In genomic region chr10:45486603-45486946, GRCm38 (mm10) we compare ENCODE assay signal across 9 mouse cellular contexts. TPM values are rescaled to one million over a fixed set of nuclear protein-coding genes. Genes with fewer than 3 reads are reported as not detected.
DNase-seq lines count a peak whose midpoint lies in the region; ATAC-seq and TF ChIP-seq lines count a peak whose summit lies in the region.
"Had no signal": no experiment of that assay in that cellular context is flagged by ENCODE, and none has a peak within 500 bp of the region (broad histone marks: within the 10 kb centered on the region; RNA-seq: fewer than 3 reads in every experiment).

No protein-coding gene starts in this region.

- H3K9me3 ChIP-seq in heart, embryonic 13.5 days = no peaks in the 10 kb centered on the region
- no peaks in the 10 kb centered on the region for H3K9me3 ChIP-seq in heart, embryonic 16.5 days (replicated peaks; ENCODE audit: control insufficient read depth, low read length)
- no peaks in the 10 kb centered on the region for H3K9me3 ChIP-seq in liver, postnatal 0 days (ENCODE audit: low read length)

- H3K4me1 ChIP-seq in heart, embryonic 13.5 days = 0 out of 2 replicates have a peak, but pooled peaks cover 3% of the 10 kb centered on the region
- H3K4me1 ChIP-seq in bone marrow macrophage, adult 2 months (ENCODE audit: control insufficient read depth, insufficient read depth, low read length) = no peaks in the 10 kb centered on the region
- H3K4me1 ChIP-seq in heart, embryonic 16.5 days (ENCODE audit: control insufficient read depth, insufficient read depth, low read length) = 0 out of 2 replicates have a peak, but pooled peaks cover 2% of the 10 kb centered on the region
- H3K4me1 ChIP-seq in liver, postnatal 0 days (ENCODE audit: insufficient read depth) = peaks cover 9% of the 10 kb centered on the region; the same call in 1 of the 2 replicates

- TF ChIP-seq POLR2A in bone marrow macrophage, adult 2 months (IDR thresholded peaks at IDR 0.05; ENCODE audit: borderline replicate concordance, low read depth, low read length) = no peak

- peaks cover 28% of the 10 kb centered on the region for H3K27me3 ChIP-seq in heart, embryonic 13.5 days (replicated peaks)
- peaks cover 19% of the 10 kb centered on the region for H3K27me3 ChIP-seq in heart, embryonic 16.5 days (ENCODE audit: control insufficient read depth, insufficient read depth, low read length)
- H3K27me3 ChIP-seq in liver, postnatal 0 days (ENCODE audit: insufficient read depth, low read length) = peaks cover 30% of the 10 kb centered on the region

- TF ChIP-seq EP300 in liver, postnatal 0 days (IDR thresholded peaks at IDR 0.05; ENCODE audit: low read depth) = no peak

- WGBS in heart, embryonic 13.5 days = under 1% methylated on average over 40 of the region's 40 CpGs
- under 1% methylated on average over 38 of the region's 40 CpGs for WGBS in heart, embryonic 16.5 days
- WGBS in liver, postnatal 0 days (ENCODE audit: insufficient replicate concordance) = under 1% methylated on average over 30 of the region's 40 CpGs

- H3K4me2 ChIP-seq in heart, embryonic 13.5 days = peak overlapping the region; percentile 99
- peak overlapping the region; percentile 100 for H3K4me2 ChIP-seq in heart, embryonic 16.5 days (ENCODE audit: low read depth, low read length)
- peak overlapping the region; percentile 98 for H3K4me2 ChIP-seq in liver, postnatal 0 days (ENCODE audit: low read depth, low read length)

- H3K36me3 ChIP-seq in heart, embryonic 13.5 days = no peaks in the 10 kb centered on the region
- no peaks in the 10 kb centered on the region for H3K36me3 ChIP-seq in heart, embryonic 16.5 days (ENCODE audit: control insufficient read depth, insufficient read depth)
- no peaks in the 10 kb centered on the region for H3K36me3 ChIP-seq in liver, postnatal 0 days (replicated peaks; ENCODE audit: insufficient read depth, low read length)

- no peak for ATAC-seq in heart, embryonic 13.5 days (ENCODE audit: extremely low read depth, insufficient number of reproducible peaks, low FRiP score, low TSS enrichment)
- ATAC-seq in heart, embryonic 16.5 days (replicated peaks; ENCODE audit: extremely low read depth, insufficient read depth, low FRiP score) = no peak; the same call in 1 of the 2 replicates
- ATAC-seq in liver, postnatal 0 days = no peak
- ATAC-seq in activated CD4-positive, CD25-positive, alpha-beta regulatory T cell, adult 4 months = no peak

- H3K4me3 ChIP-seq in heart, embryonic 13.5 days = peak overlapping the region; percentile 77
- peak overlapping the region; percentile 73 for H3K4me3 ChIP-seq in bone marrow macrophage, adult 2 months (ENCODE audit: insufficient read depth, low read length)
- H3K4me3 ChIP-seq in heart, embryonic 16.5 days (ENCODE audit: low read length) = peak overlapping the region; percentile 63
- peak overlapping the region; percentile 74 for H3K4me3 ChIP-seq in liver, postnatal 0 days (ENCODE audit: low read depth, low read length)

- DNase-seq in heart, adult 8-10 months (ENCODE audit: low spot score) = no peak
- DNase-seq in liver, postnatal 0 days = no peak
- no peak for DNase-seq in urinary bladder, adult 18-20 months (ENCODE audit: low spot score in 2 of 2)
- DNase-seq in kidney, adult 11 months = no peak

- no peak overlapping the region for H3K27ac ChIP-seq in heart, embryonic 13.5 days (replicated peaks)
- no peak overlapping the region for H3K27ac ChIP-seq in bone marrow macrophage, adult 2 months (ENCODE audit: insufficient read depth, low read depth, low read length)
- H3K27ac ChIP-seq in heart, embryonic 16.5 days (ENCODE audit: low read length) = no peak overlapping the region
- no peak overlapping the region for H3K27ac ChIP-seq in liver, postnatal 0 days (ENCODE audit: low read depth)

- H3K9ac ChIP-seq in heart, embryonic 13.5 days = peak overlapping the region; percentile 79
- H3K9ac ChIP-seq in heart, embryonic 16.5 days (ENCODE audit: low read length) = peak overlapping the region; percentile 65
- peak overlapping the region; percentile 66 for H3K9ac ChIP-seq in liver, postnatal 0 days (replicated peaks)

- TF ChIP-seq CTCF in bone marrow macrophage, adult 2 months (IDR thresholded peaks at IDR 0.05; ENCODE audit: low read depth, low read length) = no peak
- no peak for TF ChIP-seq CTCF in liver, postnatal 0 days (IDR thresholded peaks at IDR 0.05; ENCODE audit: low read depth)

RNA-seq across cellular contexts. Expression of gene Lin28b, which starts 0.4 kb away (rescaled TPM):
- polyA plus RNA-seq in heart, embryonic 13.5 days (2015; fragmentation: Nextera tagmentation; extraction: Ambion mirVana) = 2.9 and 3.5 TPM in 2 replicates
- total RNA-seq in heart, adult 8-10 months (2022) = under 1 TPM; 0.17 to 0.31 (median 0.26) TPM
- not detected in 2 replicates for polyA plus RNA-seq in bone marrow macrophage, adult 2 months (2012; ENCODE audit: insufficient read depth, insufficient read length, missing spikeins)
- polyA plus RNA-seq in heart, embryonic 16.5 days (2015; fragmentation: Nextera tagmentation; extraction: Ambion mirVana) = 2.7 and 3.6 TPM in 2 replicates
- polyA plus RNA-seq in liver, postnatal 0 days (2015; fragmentation: Nextera tagmentation; extraction: Ambion mirVana) = 1.2 TPM in 2 replicates
- polyA plus RNA-seq in activated CD4-positive, CD25-positive, alpha-beta regulatory T cell, adult 4 months (2017; shearing (Covaris generic)) = under 1 TPM in 1 of 2 experiments, not detected in 1; 0.10 TPM
- total RNA-seq: gastrocnemius, adult 18-20 months had no signal
